Mouse (Mus musculus): ENCODE measurements at regions not wholly inside any gene's neighbourhood (a gene's known extent, or its start where the extent isn't known, plus 50 kb on each side); places are given as distances from the start of the nearest gene placed in this dataset.

GRCm38 (mm10) chr1:121250686-121251085 is 81.7 kb downstream of the Insig2 start:
- no peaks in the 10 kb centered on the region for H3K79me2 ChIP-seq (ENCODE audit: control insufficient read depth, insufficient read depth)
- TF ChIP-seq CTCF (IDR thresholded peaks at IDR 0.05; ENCODE audit: control insufficient read depth, insufficient read depth, insufficient read length) = no peak
- TF ChIP-seq MYOG (IDR thresholded peaks at IDR 0.05; ENCODE audit: control insufficient read depth, extremely low read depth, insufficient read length) = no peak
- no peak for TF ChIP-seq MYOD1 (IDR thresholded peaks at IDR 0.05; ENCODE audit: control insufficient read depth, insufficient read length, low read depth)
- TF ChIP-seq FOSL1 (IDR thresholded peaks at IDR 0.05; ENCODE audit: insufficient read depth, low read length, poor library complexity, severe bottlenecking) = no peak
- no peaks in the 10 kb centered on the region for H3K79me3 ChIP-seq (ENCODE audit: low read depth)
- H3K36me3 ChIP-seq (ENCODE audit: control insufficient read depth, insufficient read depth) = no peaks in the 10 kb centered on the region
- H3ac ChIP-seq (ENCODE audit: control insufficient read depth, insufficient read length, low read depth) = no peak overlapping the region
- no peak overlapping the region for H3K4me3 ChIP-seq (ENCODE audit: insufficient read depth, poor library complexity, severe bottlenecking)
- no peaks in the 10 kb centered on the region for H3K27me3 ChIP-seq (ENCODE audit: control insufficient read depth, insufficient read depth, insufficient read length)

GRCm38 (mm10) chr1:121252056-121252455 is 80.3 kb downstream of the Insig2 start:
- TF ChIP-seq MYOD1 (IDR thresholded peaks at IDR 0.05; ENCODE audit: control insufficient read depth, insufficient read length, low read depth) = no peak
- no peak for TF ChIP-seq MYOG (IDR thresholded peaks at IDR 0.05; ENCODE audit: control insufficient read depth, extremely low read depth, insufficient read length)
- TF ChIP-seq CEBPB (IDR thresholded peaks at IDR 0.05; ENCODE audit: low read depth) = no peak
- TF ChIP-seq USF1 (IDR thresholded peaks at IDR 0.05; ENCODE audit: low read depth) = no peak
- TF ChIP-seq CTCF (IDR thresholded peaks at IDR 0.05; ENCODE audit: control insufficient read depth, insufficient read depth, insufficient read length) = no peak
- TF ChIP-seq MAX (IDR thresholded peaks at IDR 0.05) = no peak
- TF ChIP-seq FOSL1 (IDR thresholded peaks at IDR 0.05; ENCODE audit: insufficient read depth, low read length, poor library complexity, severe bottlenecking) = no peak

GRCm38 (mm10) chr1:121254196-121254595 is 78.2 kb downstream of the Insig2 start:
- H3K27me3 ChIP-seq (ENCODE audit: control insufficient read depth, insufficient read depth, insufficient read length) = no peaks in the 10 kb centered on the region
- H3K79me2 ChIP-seq (ENCODE audit: control insufficient read depth, insufficient read depth) = no peaks in the 10 kb centered on the region
- H3K36me3 ChIP-seq (ENCODE audit: control insufficient read depth, insufficient read depth) = no peaks in the 10 kb centered on the region
- H3K79me3 ChIP-seq (ENCODE audit: low read depth) = no peaks in the 10 kb centered on the region
- no peak overlapping the region for H3ac ChIP-seq (ENCODE audit: control insufficient read depth, insufficient read length, low read depth)
- no peak overlapping the region for H3K4me3 ChIP-seq (ENCODE audit: insufficient read depth, poor library complexity, severe bottlenecking)
- TF ChIP-seq MAX (IDR thresholded peaks at IDR 0.05) = no peak
- TF ChIP-seq MYOD1 (IDR thresholded peaks at IDR 0.05; ENCODE audit: control insufficient read depth, insufficient read length, low read depth) = no peak
- TF ChIP-seq CTCF (IDR thresholded peaks at IDR 0.05; ENCODE audit: control insufficient read depth, insufficient read depth, insufficient read length) = no peak
- no peak for TF ChIP-seq USF1 (IDR thresholded peaks at IDR 0.05; ENCODE audit: low read depth)
- TF ChIP-seq MYOG (IDR thresholded peaks at IDR 0.05; ENCODE audit: control insufficient read depth, extremely low read depth, insufficient read length) = no peak
- no peak for TF ChIP-seq CEBPB (IDR thresholded peaks at IDR 0.05; ENCODE audit: low read depth)
- no peak for TF ChIP-seq FOSL1 (IDR thresholded peaks at IDR 0.05; ENCODE audit: insufficient read depth, low read length, poor library complexity, severe bottlenecking)

More at GRCm38 (mm10) chr1:121252056-121252455, 80.3 kb downstream of the Insig2 start:
- Histone ChIP-seq H3K36me3 (ENCODE audit: control insufficient read depth, insufficient read depth) (no peaks in the 10 kb centered on the region), H3K4me3 (ENCODE audit: insufficient read depth, poor library complexity, severe bottlenecking) (no peak overlapping the region), H3K79me2 (ENCODE audit: control insufficient read depth, insufficient read depth) (no peaks in the 10 kb centered on the region), H3K27me3 (ENCODE audit: control insufficient read depth, insufficient read depth, insufficient read length) (no peaks in the 10 kb centered on the region), H3ac (ENCODE audit: control insufficient read depth, insufficient read length, low read depth) (no peak overlapping the region), H3K79me3 (ENCODE audit: low read depth) (no peaks in the 10 kb centered on the region)
